Mouse (Mus musculus) embryonic fibroblast, embryonic 13.5 days (primary cell): ENCODE data around the gene Oscp1.

Source experiments
- CTCF ChIP-seq: IDR thresholded peaks from 2 replicates; pipeline ENCODE4 v1.5.1; 2011; ENCODE audit warnings: mild to moderate bottlenecking, control low read depth, low read length, moderate library complexity, borderline replicate concordance; ENCODE audit not compliant: insufficient read depth
- POLR2A ChIP-seq: IDR thresholded peaks from 2 replicates; pipeline ENCODE4 v1.6.1; 2011; ENCODE audit warnings: low read depth, mild to moderate bottlenecking, control low read depth, low read length, moderate library complexity

- TF ChIP-seq CTCF (no peak), POLR2A (no peak)
These were observed 42.4 kb downstream of the Oscp1 start for GRCm38 (mm10) chr4:126100764-126101163.
